Mouse (Mus musculus) cortical plate, adult 2 months (tissue): ENCODE data around the gene Kcnc4. TPM values are rescaled to one million over a fixed set of nuclear protein-coding genes. Genes with fewer than 3 reads are reported as not detected.

ENCODE experiments used
- H3K27ac ChIP-seq: fragments of 200-500 bp; 2 replicates; pipeline ENCODE4 v1.5.1; 2012; ENCODE audit warnings: low read length, control low read depth, inconsistent platforms; ENCODE audit not compliant: insufficient read depth
- H3K4me1 ChIP-seq: fragments of 200-500 bp; 2 replicates; pipeline ENCODE4 v1.6.1; 2011; ENCODE audit warnings: low read length; ENCODE audit not compliant: control insufficient read depth, insufficient read depth
- H3K4me3 ChIP-seq: fragments of 200-500 bp; 2 replicates; pipeline ENCODE4 v1.5.1; 2011; ENCODE audit warnings: mild to moderate bottlenecking, low read length, control low read depth; ENCODE audit not compliant: insufficient read depth
- CTCF ChIP-seq: fragments of 200-500 bp; IDR thresholded peaks from 2 replicates; pipeline ENCODE4 v1.5.1; 2011; ENCODE audit warnings: mild to moderate bottlenecking, control low read depth, low read length; ENCODE audit not compliant: insufficient read depth; ENCODE audit errors: extremely low read depth
- POLR2A ChIP-seq: fragments of 200-500 bp; IDR thresholded peaks from 2 replicates; pipeline ENCODE4 v1.6.1; 2011; ENCODE audit warnings: mild to moderate bottlenecking, low read length, control low read depth; ENCODE audit not compliant: insufficient read depth; ENCODE audit errors: extremely low read depth
- polyA plus RNA-seq: library from polyadenylated mRNA; depleted of rRNA; stranded (reverse); fragments of >200 nt; gene quantifications from 2 replicates; pipeline ENCODE4 v1.2.3, GENCODE M21; 2012; rRNA removed

Kcnc4 gene
- polyA plus RNA-seq: 72.7 and 76.2 TPM in 2 replicates

DNA sequence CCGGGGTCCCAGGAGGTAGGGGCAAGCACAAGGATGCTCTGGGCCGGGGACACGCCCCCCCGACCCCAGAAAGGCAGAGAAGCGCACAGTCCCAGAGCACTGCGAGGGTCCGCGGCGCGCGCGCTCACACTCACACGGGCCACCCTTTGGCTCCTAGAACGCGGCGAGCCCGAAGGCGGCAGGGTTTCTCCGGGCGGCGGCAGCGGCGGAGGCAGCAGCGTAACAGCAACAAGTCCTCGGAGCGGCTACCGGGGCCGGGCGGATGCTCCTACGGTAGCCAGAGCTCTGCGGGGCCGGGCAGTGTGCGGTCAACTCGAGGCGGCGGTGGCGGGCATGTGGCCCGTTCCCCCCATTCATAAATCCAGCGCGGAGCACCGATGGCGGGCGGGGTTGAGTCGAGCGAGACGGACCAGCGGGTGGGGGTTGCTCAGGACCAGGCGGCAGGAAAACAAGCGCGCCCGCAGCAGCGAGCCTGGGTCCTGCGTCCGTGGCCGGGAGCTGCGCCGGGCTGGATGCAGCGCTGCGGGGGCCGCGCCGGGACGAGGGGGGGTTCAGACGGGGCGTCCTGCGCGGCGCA lies at the start of gene Kcnc4:
Gene Kcnc4 (minus strand): TSS at position 357 of the 577 bp plus-strand sequence.
- H3K4me1 ChIP-seq: peaks cover 4% of the 10 kb centered on the region
- H3K27ac ChIP-seq: peak within 1 kb of the TSS; percentile 91
- TF ChIP-seq CTCF (no peak), POLR2A (no peak)
- H3K4me3 ChIP-seq: peak within 1 kb of the TSS; percentile 84

DNA sequence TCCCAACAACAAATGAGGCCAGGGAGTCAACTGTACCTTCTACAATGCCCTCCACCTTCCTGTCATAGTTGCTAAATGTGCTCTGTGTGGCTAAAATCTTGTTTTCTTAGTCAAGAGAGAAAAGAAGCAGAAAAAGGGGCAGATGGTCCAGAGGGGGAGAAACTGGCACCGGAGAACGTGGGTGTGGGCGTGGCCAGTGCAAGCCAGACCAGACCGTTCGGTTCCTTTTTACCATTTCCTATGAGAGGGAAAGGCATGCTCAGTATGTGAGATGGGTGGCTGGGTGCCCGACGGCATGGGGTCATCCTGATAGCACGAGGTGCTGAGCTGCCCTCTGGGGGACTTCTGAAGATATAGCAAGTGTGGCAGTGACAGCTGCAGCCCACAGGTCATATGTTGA lies 49.3 kb upstream of the Kcnc4 start:
- Histone ChIP-seq H3K27ac (no peak overlapping the region), H3K4me3 (no peak overlapping the region), H3K4me1 (peaks cover 22% of the 10 kb centered on the region)
- TF ChIP-seq POLR2A: no peak
- no peak for TF ChIP-seq CTCF

DNA sequence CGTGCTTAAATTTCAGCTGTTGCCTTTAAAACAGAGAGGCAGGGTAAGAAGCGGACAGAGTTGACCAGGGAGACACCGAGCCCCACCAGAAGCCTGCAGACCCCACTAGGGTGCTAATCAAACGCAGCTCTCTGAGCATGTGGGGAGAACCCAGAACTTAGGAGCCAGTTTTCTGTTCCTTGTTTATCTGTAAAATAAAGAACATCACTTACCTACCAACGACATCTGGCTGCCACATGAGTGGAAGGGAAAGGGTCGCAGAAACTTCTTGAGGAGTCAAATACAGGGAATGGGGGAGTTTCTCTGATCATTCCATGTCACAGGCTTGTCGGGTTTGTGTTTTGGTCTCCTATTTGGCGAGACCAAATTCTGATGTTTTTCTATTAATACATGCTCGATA lies 48.6 kb upstream of the Kcnc4 start:
- H3K4me1 ChIP-seq: peaks cover 22% of the 10 kb centered on the region
- H3K4me3 ChIP-seq: no peak overlapping the region
- H3K27ac ChIP-seq: peak overlapping the region; percentile 44; the same call in 1 of the 2 replicates
- TF ChIP-seq POLR2A: no peak
- TF ChIP-seq CTCF: no peak

DNA sequence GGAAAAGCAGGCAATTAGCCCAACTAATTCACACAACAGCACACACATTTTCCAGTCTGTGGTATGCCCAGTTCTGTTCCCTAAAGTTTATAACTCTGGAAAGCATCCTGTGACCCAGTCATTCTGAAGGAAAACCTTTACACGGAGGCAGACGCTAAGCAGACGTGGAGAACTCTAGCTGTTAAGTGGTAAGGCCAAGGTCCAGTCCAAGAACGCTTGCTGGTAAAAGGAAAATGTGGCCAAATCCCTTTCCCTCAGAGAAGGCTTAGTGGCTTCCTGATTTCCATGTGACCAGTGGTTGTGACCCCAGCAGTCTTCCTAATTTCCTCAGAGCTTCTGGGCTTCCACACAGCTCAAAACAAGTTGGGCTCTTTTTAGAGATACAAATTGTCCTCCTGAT lies 47.2 kb upstream of the Kcnc4 start:
- Histone ChIP-seq H3K4me1 (peaks cover 31% of the 10 kb centered on the region), H3K27ac (peak overlapping the region; percentile 55), H3K4me3 (no peak overlapping the region)
- TF ChIP-seq CTCF (no peak), POLR2A (no peak)

DNA sequence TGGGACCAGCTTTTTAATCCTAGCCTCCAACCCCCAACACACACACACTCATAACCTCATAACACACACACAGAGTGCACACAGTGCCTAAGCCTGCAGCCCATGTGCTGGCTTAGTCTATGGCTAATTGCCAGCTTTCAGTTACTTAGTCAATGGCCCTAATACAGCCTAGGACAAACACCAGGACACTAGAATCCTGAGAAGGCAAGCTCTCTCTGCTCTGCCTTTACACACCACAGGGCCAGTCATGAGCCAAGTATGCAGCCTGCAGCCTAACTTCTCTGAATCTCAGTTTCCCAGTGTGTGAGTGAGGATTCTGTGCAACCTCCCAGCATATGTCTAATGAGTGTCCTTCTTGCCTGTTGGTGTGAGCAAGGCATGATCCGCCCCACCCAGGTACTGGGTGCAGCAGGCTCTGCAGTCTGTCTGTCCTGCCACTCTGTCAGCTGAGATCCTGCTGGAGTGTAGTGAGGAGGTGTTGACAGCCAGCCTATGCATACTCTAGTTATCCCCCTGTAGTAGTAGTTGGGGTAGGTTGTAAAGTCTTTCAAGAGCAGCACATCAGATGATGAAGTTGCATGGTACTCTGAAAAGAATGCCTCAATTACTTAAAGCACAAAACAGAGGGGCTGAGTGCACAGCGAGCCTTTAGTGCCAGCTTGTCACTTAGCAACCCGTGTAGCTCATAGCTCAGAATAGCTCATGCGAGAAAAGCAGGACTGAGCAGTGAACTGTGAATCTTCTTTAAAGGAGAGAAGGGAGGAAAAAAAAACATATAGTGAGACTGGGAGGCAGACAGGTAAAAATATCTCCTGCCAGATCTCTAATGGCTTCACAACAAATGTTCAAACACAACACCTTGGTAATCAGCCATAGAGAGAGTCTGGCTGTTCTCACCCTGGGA lies 46.4 kb upstream of the Kcnc4 start:
- no peak for TF ChIP-seq CTCF
- TF ChIP-seq POLR2A: no peak
- H3K27ac ChIP-seq: peak overlapping the region; percentile 55
- peaks cover 36% of the 10 kb centered on the region for H3K4me1 ChIP-seq
- H3K4me3 ChIP-seq: no peak overlapping the region

DNA sequence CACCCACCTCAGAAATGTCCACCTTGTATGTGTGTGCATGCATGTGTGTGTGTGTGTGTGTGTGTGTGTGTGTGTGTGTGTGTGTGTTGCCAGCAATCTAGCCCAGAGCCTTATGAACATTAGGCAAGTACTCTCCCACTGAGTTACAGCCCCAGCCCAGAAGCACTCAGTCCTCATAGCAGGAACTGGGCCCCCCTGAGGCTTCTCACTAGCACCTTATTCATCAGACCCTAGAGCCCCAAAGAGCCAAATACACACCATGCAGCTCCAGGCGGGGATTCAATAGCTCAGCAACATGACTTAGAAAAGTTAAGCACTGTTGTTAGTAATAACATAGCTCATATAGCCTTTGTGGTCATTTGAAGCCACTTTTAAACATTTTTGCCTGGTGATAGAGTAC lies 45.2 kb upstream of the Kcnc4 start:
- Histone ChIP-seq H3K27ac (no peak overlapping the region), H3K4me3 (no peak overlapping the region), H3K4me1 (peaks cover 36% of the 10 kb centered on the region)
- TF ChIP-seq CTCF: no peak
- TF ChIP-seq POLR2A: no peak

DNA sequence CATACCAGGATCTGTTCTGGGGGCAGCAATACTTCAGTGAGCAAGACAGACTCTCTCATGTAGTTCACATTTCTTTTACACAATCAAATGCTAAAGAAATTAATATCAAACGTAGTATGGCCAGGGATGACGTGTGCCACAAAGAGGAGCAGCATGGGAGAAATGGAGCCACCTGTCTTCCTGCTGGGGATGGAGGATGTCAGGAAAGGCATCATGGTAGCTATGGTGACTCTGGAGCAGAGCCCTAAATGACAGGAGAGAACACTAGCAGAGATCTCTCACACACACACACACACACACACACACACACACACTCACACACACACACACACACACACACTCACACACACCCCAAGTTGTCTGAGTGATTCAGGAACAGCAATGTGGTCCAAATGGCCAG lies 44.4 kb upstream of the Kcnc4 start:
- TF ChIP-seq CTCF: no peak
- no peak for TF ChIP-seq POLR2A
- Histone ChIP-seq H3K4me1 (peaks cover 33% of the 10 kb centered on the region), H3K4me3 (no peak overlapping the region), H3K27ac (no peak overlapping the region)

DNA sequence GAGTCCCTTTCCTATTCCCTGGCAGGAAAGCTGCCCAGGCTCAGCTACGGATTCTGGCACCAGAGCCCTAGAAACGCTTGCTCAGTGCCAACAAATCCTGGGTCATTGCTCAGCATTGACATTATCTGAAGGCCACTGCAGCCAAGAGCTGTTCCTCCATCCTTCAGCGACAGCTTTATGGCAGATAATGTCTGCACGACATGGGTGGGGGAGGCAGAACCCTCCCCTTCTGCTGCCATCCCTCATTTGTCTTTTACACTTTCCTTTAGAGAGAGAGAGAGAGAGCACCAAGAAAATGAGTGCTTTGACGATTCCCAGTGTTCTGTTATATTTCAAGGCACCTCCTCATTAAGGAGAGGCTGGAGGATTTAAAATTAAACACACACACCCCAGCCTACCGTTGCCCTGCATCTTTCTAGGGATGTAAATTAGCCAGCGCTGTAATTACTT lies 42.4 kb upstream of the Kcnc4 start:
- Histone ChIP-seq H3K4me1 (peaks cover 33% of the 10 kb centered on the region), H3K27ac (0 out of 2 replicates have a peak overlapping the region, but pooled peaks have one; percentile 1), H3K4me3 (no peak overlapping the region)
- no peak for TF ChIP-seq POLR2A
- no peak for TF ChIP-seq CTCF

DNA sequence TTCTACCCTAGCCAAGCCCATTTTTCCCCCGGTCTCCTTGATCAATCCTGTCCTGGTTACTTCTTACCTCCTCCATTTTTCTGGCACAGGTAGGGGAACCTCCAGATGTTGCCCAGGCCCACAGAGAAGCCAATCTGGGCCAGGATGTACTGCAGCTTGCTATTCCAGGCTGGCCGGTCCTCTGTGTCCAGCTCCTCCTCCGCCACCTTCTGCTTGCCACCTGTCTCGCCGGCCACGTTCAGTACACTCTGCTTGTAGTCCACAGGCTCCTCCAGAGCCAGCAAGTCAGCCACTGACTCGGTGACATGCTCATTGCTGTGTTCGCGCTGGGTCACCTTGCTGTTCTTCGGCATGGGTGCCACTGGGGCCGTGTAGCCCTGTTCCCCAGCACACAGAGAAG lies 40.9 kb upstream of the Kcnc4 start:
- TF ChIP-seq CTCF (no peak), POLR2A (no peak)
- H3K27ac ChIP-seq: no peak overlapping the region
- peaks cover 25% of the 10 kb centered on the region for H3K4me1 ChIP-seq

More for the DNA sequence above, 40.9 kb upstream of the Kcnc4 start:
- no peak overlapping the region for H3K4me3 ChIP-seq
